ENCODE assay signal across 14 mouse cellular contexts in genomic region chr10:21065593-21065992, GRCm38 (mm10).
DNase-seq lines count a peak whose midpoint lies in the region; ATAC-seq and TF ChIP-seq lines count a peak whose summit lies in the region.
"Had no signal": no experiment of that assay in that cellular context is flagged by ENCODE, and none has a peak within 500 bp of the region (broad histone marks: within the 10 kb centered on the region; RNA-seq: fewer than 3 reads in every experiment).

No protein-coding gene starts in this region.

- intact Hi-C loops in left cerebral cortex, postnatal 14 days (cut with DNase I) = no loop called here

- no peaks in the 10 kb centered on the region for H3K27me3 ChIP-seq in forebrain, embryonic 16.5 days (replicated peaks; ENCODE audit: control insufficient read depth, insufficient read depth, low read length)
- no peaks in the 10 kb centered on the region for H3K27me3 ChIP-seq in forebrain, embryonic 11.5 days (ENCODE audit: control insufficient read depth, insufficient read depth, low read length)
- H3K27me3 ChIP-seq in liver, embryonic 11.5 days (replicated peaks; ENCODE audit: control insufficient read depth, insufficient read depth, low read length) = no peaks in the 10 kb centered on the region
- no peaks in the 10 kb centered on the region for H3K27me3 ChIP-seq in stomach, postnatal 0 days (ENCODE audit: control insufficient read depth, insufficient read depth, low read length)
- H3K27me3 ChIP-seq: embryonic facial prominence, embryonic 13.5 days had no signal

- H3K36me3 ChIP-seq in forebrain, embryonic 16.5 days (ENCODE audit: control insufficient read depth, insufficient read depth) = no peaks in the 10 kb centered on the region
- H3K36me3 ChIP-seq in forebrain, embryonic 11.5 days (ENCODE audit: control insufficient read depth, insufficient read depth, low read length) = no peaks in the 10 kb centered on the region
- no peaks in the 10 kb centered on the region for H3K36me3 ChIP-seq in liver, embryonic 11.5 days (ENCODE audit: control insufficient read depth, insufficient read depth, low read length)
- no peaks in the 10 kb centered on the region for H3K36me3 ChIP-seq in stomach, postnatal 0 days (ENCODE audit: control insufficient read depth, insufficient read depth, low read length)
- H3K36me3 ChIP-seq: embryonic facial prominence, embryonic 13.5 days had no signal

- no peak for TF ChIP-seq EP300 in stomach, postnatal 0 days (optimal IDR thresholded peaks at IDR 0.05)

- no peak overlapping the region for H3K4me2 ChIP-seq in forebrain, embryonic 16.5 days (ENCODE audit: low read length)
- H3K4me2 ChIP-seq in forebrain, embryonic 11.5 days (ENCODE audit: low read depth, low read length, severe bottlenecking) = no peak overlapping the region
- H3K4me2 ChIP-seq in liver, embryonic 11.5 days = peak overlapping the region; percentile 35; the same call in 1 of the 2 replicates
- no peak overlapping the region for H3K4me2 ChIP-seq in stomach, postnatal 0 days (replicated peaks; ENCODE audit: low read depth)
- H3K4me2 ChIP-seq: embryonic facial prominence, embryonic 13.5 days; midbrain, embryonic 11.5 days had no signal

- ATAC-seq in forebrain, embryonic 16.5 days = 0 out of 2 replicates have a peak, but pooled peaks have one; percentile 20
- no peak for ATAC-seq in forebrain, embryonic 11.5 days (replicated peaks; ENCODE audit: low FRiP score)
- ATAC-seq in liver, embryonic 11.5 days (replicated peaks; ENCODE audit: low FRiP score) = peak; percentile 85
- ATAC-seq in stomach, postnatal 0 days (ENCODE audit: low FRiP score, low TSS enrichment) = no peak

- peaks cover 9% of the 10 kb centered on the region; the same call in 1 of the 2 replicates for H3K4me1 ChIP-seq in forebrain, embryonic 16.5 days (replicated peaks; ENCODE audit: control insufficient read depth, insufficient read depth, low read length)
- peaks cover 5% of the 10 kb centered on the region; the same call in 1 of the 2 replicates for H3K4me1 ChIP-seq in forebrain, embryonic 11.5 days (replicated peaks; ENCODE audit: control insufficient read depth, insufficient read depth, low read length)
- peaks cover 10% of the 10 kb centered on the region; the same call in 1 of the 2 replicates for H3K4me1 ChIP-seq in liver, embryonic 11.5 days (replicated peaks; ENCODE audit: control insufficient read depth, insufficient read depth, low read length)
- H3K4me1 ChIP-seq in stomach, postnatal 0 days (replicated peaks; ENCODE audit: control insufficient read depth, insufficient read depth) = no peaks in the 10 kb centered on the region

- H3K9me3 ChIP-seq in forebrain, embryonic 16.5 days (ENCODE audit: control insufficient read depth, low read length) = no peaks in the 10 kb centered on the region
- no peaks in the 10 kb centered on the region for H3K9me3 ChIP-seq in forebrain, embryonic 11.5 days (ENCODE audit: control insufficient read depth, low read length)
- H3K9me3 ChIP-seq in liver, embryonic 11.5 days (ENCODE audit: control insufficient read depth, low read length) = no peaks in the 10 kb centered on the region
- no peaks in the 10 kb centered on the region for H3K9me3 ChIP-seq in stomach, postnatal 0 days (ENCODE audit: control insufficient read depth, low read length)
- H3K9me3 ChIP-seq: embryonic facial prominence, embryonic 13.5 days had no signal

- TF ChIP-seq CTCF in stomach, postnatal 0 days (IDR thresholded peaks at IDR 0.05; ENCODE audit: low read depth) = 0 out of 2 replicates have a peak, but pooled peaks have one; percentile 8

- DNase-seq in forebrain, embryonic 11.5 days (ENCODE audit: low spot score) = no peak
- DNase-seq in ES-CJ7 (ENCODE audit: low read depth, low spot score) = peak; percentile 43
- DNase-seq in liver, embryonic 11.5 days (ENCODE audit: low spot score) = no peak
- DNase-seq in stomach, postnatal 0 days (ENCODE audit: low spot score) = no peak
- no peak for DNase-seq in adipocyte (ENCODE audit: low spot score)
- no peak for DNase-seq in left cerebral cortex, postnatal 14 days (ENCODE audit: low spot score in 2 of 2)
- no peak for DNase-seq in ovary, postnatal 10 days (ENCODE audit: low spot score)
- DNase-seq: adrenal gland, adult 2 months; cerebellum, postnatal 14 days; kidney, postnatal 4 days; lung, adult 2 months had no signal

- WGBS in forebrain, embryonic 16.5 days = 65% methylated on average over 8 of the region's 8 CpGs
- 65% methylated on average over 8 of the region's 8 CpGs for WGBS in forebrain, embryonic 11.5 days
- WGBS in liver, embryonic 11.5 days = 29% methylated on average over 8 of the region's 8 CpGs
- 58% methylated on average over 8 of the region's 8 CpGs for WGBS in stomach, postnatal 0 days

- H3K27ac ChIP-seq in forebrain, embryonic 16.5 days (ENCODE audit: low read length) = no peak overlapping the region
- H3K27ac ChIP-seq in forebrain, embryonic 11.5 days (ENCODE audit: low read depth, low read length) = no peak overlapping the region
- H3K27ac ChIP-seq in liver, embryonic 11.5 days (ENCODE audit: low read depth, low read length) = peak overlapping the region; percentile 9; the same call in 1 of the 2 replicates
- no peak overlapping the region for H3K27ac ChIP-seq in stomach, postnatal 0 days (replicated peaks)
- H3K27ac ChIP-seq: embryonic facial prominence, embryonic 13.5 days had no signal

- no peak overlapping the region for H3K4me3 ChIP-seq in forebrain, embryonic 16.5 days (replicated peaks; ENCODE audit: low read length)
- H3K4me3 ChIP-seq in forebrain, embryonic 11.5 days (ENCODE audit: low read depth, low read length) = no peak overlapping the region
- no peak overlapping the region for H3K4me3 ChIP-seq in liver, embryonic 11.5 days (ENCODE audit: low read depth, low read length)
- H3K4me3 ChIP-seq in stomach, postnatal 0 days (ENCODE audit: low read depth, low read length) = no peak overlapping the region
- H3K4me3 ChIP-seq: embryonic facial prominence, embryonic 13.5 days had no signal

- H3K9ac ChIP-seq in forebrain, embryonic 16.5 days (replicated peaks; ENCODE audit: low read depth, low read length) = no peak overlapping the region
- H3K9ac ChIP-seq in forebrain, embryonic 11.5 days (ENCODE audit: low read length) = no peak overlapping the region
- H3K9ac ChIP-seq in liver, embryonic 11.5 days (ENCODE audit: low read depth, low read length) = 0 out of 2 replicates have a peak overlapping the region, but pooled peaks have one; percentile 17
- no peak overlapping the region for H3K9ac ChIP-seq in stomach, postnatal 0 days (ENCODE audit: low read length)
- H3K9ac ChIP-seq: embryonic facial prominence, embryonic 13.5 days had no signal

Comparison
In these comparisons a context has a peak if more than half of its experiments do, and no peak if none do; other contexts are left out.
1. ATAC-seq: peak in forebrain, embryonic 16.5 days (single experiment) and liver, embryonic 11.5 days (single experiment); none in forebrain, embryonic 11.5 days (single experiment) and stomach, postnatal 0 days (single experiment).